Mouse (Mus musculus) embryo, embryonic 10 days (tissue): ENCODE measurements at regions not wholly inside any gene's neighbourhood (a gene's known extent, or its start where the extent isn't known, plus 50 kb on each side); places are given as distances from the start of the nearest gene placed in this dataset.
A peak's percentile ranks its signal among the peaks of the same experiment; 100 is the strongest.

Experiments
- DNase-seq: peaks from one replicate; pipeline ENCODE4 v3.0.0-alpha.2; 2015; ENCODE audit warnings: low spot score

GRCm38 (mm10) chr10:53852091-53852490, 101.2 kb upstream of the Fam184a start:
- DNase-seq: no peak

- DNase-seq: no peak
These were observed 99.6 kb upstream of the Fam184a start for GRCm38 (mm10) chr10:53850568-53850967.

- DNase-seq: no peak
These were observed 62.3 kb upstream of the Fam184a start for GRCm38 (mm10) chr10:53813244-53813620.

GRCm38 (mm10) chr10:53812597-53813243, 61.8 kb upstream of the Fam184a start:
- peak; percentile 70 for DNase-seq

GRCm38 (mm10) chr10:53811904-53812596, 61.1 kb upstream of the Fam184a start:
- no peak for DNase-seq

- peak; percentile 24 for DNase-seq
These were observed 55.8 kb upstream of the Fam184a start for GRCm38 (mm10) chr10:53806697-53807096.

- peak; percentile 18 for DNase-seq
These were observed 50.2 kb upstream of the Fam184a start for GRCm38 (mm10) chr10:53801048-53801641.
